Mouse (Mus musculus) cerebellum, adult 2 months (tissue): Measurements from ENCODE around the gene Ntn1. TPM values are rescaled to one million over a fixed set of nuclear protein-coding genes. Genes with fewer than 3 reads are reported as not detected.

ENCODE experiments used
- DNase-seq, 2 experiments: peaks; one replicate each; pipeline ENCODE4 v3.0.0; 2021
- H3K27ac ChIP-seq: fragments of 200-500 bp; 2 replicates; pipeline ENCODE4 v1.5.1; 2012; ENCODE audit warnings: low read length, control low read depth, inconsistent platforms; ENCODE audit not compliant: insufficient read depth
- H3K27me3 ChIP-seq: fragments of 200-500 bp; 2 replicates; pipeline ENCODE4 v1.6.1; 2012; ENCODE audit warnings: inconsistent platforms, mild to moderate bottlenecking, low read length, moderate library complexity; ENCODE audit not compliant: control insufficient read depth, insufficient read depth
- H3K4me1 ChIP-seq: fragments of 200-500 bp; 2 replicates; pipeline ENCODE4 v1.6.1; 2011; ENCODE audit warnings: low read length; ENCODE audit not compliant: control insufficient read depth, insufficient read depth
- H3K4me3 ChIP-seq: fragments of 200-500 bp; replicated peaks from 2 replicates; pipeline ENCODE3; 2011; ENCODE audit warnings: mild to moderate bottlenecking, low read depth, low read length, control low read depth; ENCODE audit not compliant: insufficient read depth
- CTCF ChIP-seq: fragments of 200-500 bp; IDR thresholded peaks from 2 replicates; pipeline ENCODE4 v1.5.1; 2011; ENCODE audit warnings: low read depth, mild to moderate bottlenecking, control low read depth, low read length, moderate library complexity, borderline replicate concordance; ENCODE audit not compliant: insufficient read depth
- POLR2A ChIP-seq: fragments of 200-500 bp; IDR thresholded peaks from 2 replicates; pipeline ENCODE4 v1.6.1; 2011; ENCODE audit warnings: low read length, control low read depth, borderline replicate concordance; ENCODE audit not compliant: insufficient read depth
- WGBS: fragments of 180-500 bp; shearing (Covaris S2); methylation state at CpG from one replicate; pipeline ENCODE4 v1.1.7; 2018; 5-methylcytosine and 5-hydroxymethylcytosine counted together
- polyA plus RNA-seq: library from polyadenylated mRNA; depleted of rRNA; stranded (reverse); fragments of >200 nt; gene quantifications from 2 replicates; pipeline ENCODE4 v1.2.3, GENCODE M21; 2012

Gene Ntn1
- polyA plus RNA-seq, 1 experiment: 22.0 TPM

GRCm38 (mm10) chr11:68339331-68339730, 61.3 kb downstream of the Ntn1 start:
- no peaks in the 10 kb centered on the region; the same call in 1 of the 2 replicates for H3K4me1 ChIP-seq
- no peak overlapping the region for H3K27ac ChIP-seq
- TF ChIP-seq POLR2A: no peak
- no peak for TF ChIP-seq CTCF
- H3K4me3 ChIP-seq: no peak overlapping the region
- no peak for DNase-seq
- 71% methylated on average over 7 of the region's 7 CpGs for WGBS
- H3K27me3 ChIP-seq: no peaks in the 10 kb centered on the region; the same call in 1 of the 2 replicates

DNA sequence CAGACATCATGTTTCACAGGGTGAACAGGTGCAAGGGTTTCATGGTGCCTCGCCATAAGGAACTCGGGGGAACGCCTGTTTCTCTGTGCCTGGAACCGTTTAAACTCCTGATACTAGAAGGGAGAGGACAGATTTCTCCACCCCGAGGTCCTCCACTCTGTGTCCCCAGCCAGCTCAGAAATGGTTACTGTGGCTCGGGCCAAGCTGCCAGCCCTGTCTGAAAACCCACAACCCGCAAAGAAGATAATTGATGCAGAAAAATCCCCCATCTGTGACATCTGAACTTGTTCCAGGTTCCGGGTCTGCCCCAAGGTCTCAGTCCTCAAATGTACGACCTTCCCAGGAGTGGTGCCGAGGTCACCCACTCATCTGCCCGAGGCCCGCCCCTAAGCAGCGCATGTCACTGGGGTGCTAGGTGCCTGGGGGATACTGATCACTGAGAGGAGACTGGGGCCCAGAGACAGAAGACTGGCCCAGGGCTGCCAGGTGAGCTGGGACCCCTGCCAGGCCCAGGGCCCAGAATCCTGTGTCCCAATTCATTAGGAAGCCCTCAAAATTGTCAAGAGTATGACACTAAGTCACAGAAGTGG, 68.9 kb downstream of the Ntn1 start:
- no peaks in the 10 kb centered on the region; the same call in 1 of the 2 replicates for H3K27me3 ChIP-seq
- WGBS: 28% methylated on average over 13 of the region's 13 CpGs
- no peak for TF ChIP-seq CTCF
- TF ChIP-seq POLR2A: no peak

GRCm38 (mm10) chr11:68331117-68331437, 69.5 kb downstream of the Ntn1 start:
- Histone ChIP-seq H3K27me3 (no peaks in the 10 kb centered on the region), H3K4me3 (no peak overlapping the region), H3K4me1 (peaks cover 13% of the 10 kb centered on the region), H3K27ac (no peak overlapping the region)
- TF ChIP-seq CTCF: no peak
- no peak for TF ChIP-seq POLR2A
- 52% methylated on average over 6 of the region's 6 CpGs for WGBS
- no peak for DNase-seq

More for the DNA sequence above, 68.9 kb downstream of the Ntn1 start:
- DNase-seq: peak; percentile 31 to 41
- H3K4me3 ChIP-seq: no peak overlapping the region
- peaks cover 13% of the 10 kb centered on the region for H3K4me1 ChIP-seq
- H3K27ac ChIP-seq: no peak overlapping the region

DNA sequence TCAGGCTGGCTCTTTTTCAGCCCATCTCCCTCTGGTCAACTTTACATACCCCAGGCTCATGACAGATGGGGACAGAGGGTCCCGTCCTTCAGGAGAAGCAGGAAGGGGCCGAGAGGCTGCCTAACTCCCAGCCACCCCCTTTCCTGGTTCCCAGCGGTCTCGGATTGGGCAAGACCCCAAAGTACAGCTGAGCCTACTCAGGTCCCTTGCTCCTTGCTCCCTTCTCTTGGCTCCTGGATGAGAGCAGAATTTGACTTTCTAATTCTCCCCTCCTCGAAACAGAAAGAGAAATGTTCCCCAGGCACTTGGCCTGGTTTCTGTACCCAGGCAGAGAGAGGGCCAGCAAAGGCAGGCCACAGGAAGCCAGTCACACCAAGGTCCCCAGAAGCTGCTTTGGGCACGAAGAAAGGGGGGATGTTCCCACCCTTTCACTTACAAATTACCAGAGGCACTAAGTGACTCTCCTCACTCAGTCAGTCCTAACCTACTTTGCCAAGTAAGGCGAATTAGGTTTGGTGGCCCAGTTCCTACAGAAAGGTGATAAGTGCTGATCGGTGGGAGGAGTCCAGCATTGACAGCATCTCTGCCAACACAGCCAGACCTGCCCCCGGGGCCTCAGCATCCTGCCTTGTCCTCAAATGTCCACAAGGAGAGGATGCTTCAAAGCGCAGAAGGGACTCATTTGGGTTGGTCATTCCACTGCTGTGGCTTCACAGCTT, 70.1 kb downstream of the Ntn1 start:
- Histone ChIP-seq H3K4me3 (no peak overlapping the region), H3K4me1 (peaks cover 13% of the 10 kb centered on the region), H3K27me3 (no peaks in the 10 kb centered on the region), H3K27ac (no peak overlapping the region)
- 28% methylated on average over 10 of the region's 10 CpGs for WGBS
- DNase-seq: peak; percentile 29 to 46
- no peak for TF ChIP-seq POLR2A
- TF ChIP-seq CTCF: no peak

- 85% methylated on average over 2 of the region's 2 CpGs for WGBS
- no peak overlapping the region for H3K4me3 ChIP-seq
- DNase-seq: no peak
Observed at GRCm38 (mm10) chr11:68324863-68325262, 75.8 kb downstream of the Ntn1 start.

GRCm38 (mm10) chr11:68321417-68321816, 79.2 kb downstream of the Ntn1 start:
- no peak overlapping the region for H3K4me3 ChIP-seq
- H3K4me1 ChIP-seq: no peaks in the 10 kb centered on the region
- no peak for TF ChIP-seq CTCF
- TF ChIP-seq POLR2A: no peak
- H3K27ac ChIP-seq: no peak overlapping the region
- no peaks in the 10 kb centered on the region; the same call in 1 of the 2 replicates for H3K27me3 ChIP-seq
- 52% methylated on average over 7 of the region's 7 CpGs for WGBS
- peak in 1 of 2 experiments; percentile 14 for DNase-seq

More at GRCm38 (mm10) chr11:68324863-68325262, 75.8 kb downstream of the Ntn1 start:
- Histone ChIP-seq H3K4me1 (no peaks in the 10 kb centered on the region), H3K27me3 (no peaks in the 10 kb centered on the region; the same call in 1 of the 2 replicates), H3K27ac (no peak overlapping the region)
- TF ChIP-seq POLR2A (no peak), CTCF (no peak)

- TF ChIP-seq CTCF (no peak), POLR2A (no peak)
- H3K4me3 ChIP-seq: no peak overlapping the region
Observed at GRCm38 (mm10) chr11:68315551-68316130, 85.0 kb downstream of the Ntn1 start.

More at GRCm38 (mm10) chr11:68315551-68316130, 85.0 kb downstream of the Ntn1 start:
- Histone ChIP-seq H3K4me1 (no peaks in the 10 kb centered on the region), H3K27ac (no peak overlapping the region), H3K27me3 (no peaks in the 10 kb centered on the region)
- DNase-seq: no peak
- WGBS: 85% methylated on average over 11 of the region's 11 CpGs
